Mouse (Mus musculus): ENCODE data around the gene Spata31d1d. TPM values are rescaled to one million over a fixed set of nuclear protein-coding genes. Genes with fewer than 3 reads are reported as not detected.

Gene Spata31d1d
- not detected in 2 replicates for polyA plus RNA-seq (2021; fragmentation: Nextera tagmentation)
- long read RNA-seq, experiment 1: 0 reads
- long read RNA-seq, experiment 2: 0 reads

DNA sequence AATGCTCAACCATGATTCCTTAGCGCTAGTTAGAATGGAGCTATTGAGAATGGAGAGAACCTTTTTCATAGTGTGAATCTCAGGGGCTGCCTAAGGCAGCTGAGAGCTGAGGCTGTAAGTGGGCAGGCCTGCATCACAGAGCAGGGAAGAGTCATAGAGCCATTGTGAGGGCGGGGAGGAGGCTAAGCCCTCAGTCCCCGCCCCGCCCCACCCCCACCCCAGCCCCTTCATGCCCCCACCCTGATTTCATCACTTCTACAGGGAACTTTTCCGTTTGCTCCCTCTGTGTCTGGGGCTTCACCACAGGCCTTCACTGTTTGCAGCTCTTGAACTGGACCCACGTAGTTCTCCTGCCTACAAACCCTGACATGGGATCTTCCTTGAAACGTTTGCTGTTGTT is at the start of gene Spata31d1d:
TSS of gene Spata31d1d (minus strand) at position 101 of the 400 bp plus-strand sequence.

DNA sequence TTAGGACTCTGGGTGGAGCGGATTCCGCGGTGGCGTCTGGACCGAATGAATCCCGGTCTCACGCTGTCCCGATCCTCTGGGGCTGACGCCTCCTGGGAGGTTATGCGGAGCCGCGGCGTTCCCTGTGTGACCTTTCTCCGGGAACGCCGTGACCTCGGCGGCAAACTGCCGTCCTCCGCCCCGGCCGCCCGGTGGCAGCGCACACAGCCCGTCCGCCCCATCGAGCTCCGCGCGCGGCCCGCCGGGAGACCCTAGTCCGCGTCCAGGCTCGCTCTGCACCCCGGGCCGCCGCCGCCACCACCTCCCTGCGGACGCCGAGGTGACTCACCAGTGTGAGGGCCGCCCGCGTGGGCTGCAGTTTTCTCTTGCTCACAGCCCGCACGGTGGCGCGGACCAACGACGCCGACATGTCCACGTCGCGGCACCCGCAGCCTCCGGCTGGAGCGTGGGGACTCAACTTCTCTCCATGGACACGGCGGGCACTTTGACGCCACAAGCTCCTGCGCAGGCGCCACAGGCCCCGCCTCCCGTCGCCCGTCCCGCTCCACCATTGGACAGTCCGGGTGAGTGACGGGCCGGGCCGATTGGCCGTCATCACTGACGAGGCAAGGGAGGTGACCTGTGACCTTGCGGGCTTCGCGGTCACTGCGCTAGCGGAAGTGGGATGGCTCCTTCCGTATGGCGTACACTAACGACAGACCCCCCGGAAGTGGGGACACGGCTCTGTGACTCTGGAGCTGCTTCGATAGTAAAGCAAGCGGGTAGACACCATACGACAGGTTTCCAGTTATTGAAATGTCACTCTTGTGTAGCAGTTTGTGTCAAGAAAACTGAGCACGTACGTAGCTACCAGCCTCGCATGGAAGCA is 38.0 kb upstream of the Spata31d1d start, which contains the start of gene Isca1:
TSS of gene Isca1 (minus strand) at position 515 of the 868 bp plus-strand sequence.

DNA sequence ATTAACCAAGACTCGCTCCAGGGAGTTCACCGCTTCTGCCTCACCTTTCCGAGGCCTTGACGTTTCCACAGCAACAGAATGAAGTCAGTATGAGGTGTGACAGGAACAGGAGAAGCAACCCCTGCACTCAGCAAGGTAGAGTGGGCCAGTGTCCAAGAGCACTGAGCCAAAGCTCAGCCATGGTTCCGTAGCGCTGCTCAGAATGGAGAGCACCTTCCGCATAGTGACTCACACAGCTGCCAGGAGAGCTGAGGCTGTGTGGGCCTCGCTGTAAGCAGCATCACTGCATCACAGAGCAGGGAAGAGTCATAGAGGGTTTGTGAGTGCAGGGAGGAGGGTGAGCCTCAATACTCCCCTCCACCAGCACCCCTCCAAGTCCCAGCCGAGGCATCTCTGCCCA is 15.2 kb upstream of the Spata31d1d start, which contains the start of gene 1700014D04Rik:
TSS of gene 1700014D04Rik (minus strand) at position 42 of the 400 bp plus-strand sequence.

DNA sequence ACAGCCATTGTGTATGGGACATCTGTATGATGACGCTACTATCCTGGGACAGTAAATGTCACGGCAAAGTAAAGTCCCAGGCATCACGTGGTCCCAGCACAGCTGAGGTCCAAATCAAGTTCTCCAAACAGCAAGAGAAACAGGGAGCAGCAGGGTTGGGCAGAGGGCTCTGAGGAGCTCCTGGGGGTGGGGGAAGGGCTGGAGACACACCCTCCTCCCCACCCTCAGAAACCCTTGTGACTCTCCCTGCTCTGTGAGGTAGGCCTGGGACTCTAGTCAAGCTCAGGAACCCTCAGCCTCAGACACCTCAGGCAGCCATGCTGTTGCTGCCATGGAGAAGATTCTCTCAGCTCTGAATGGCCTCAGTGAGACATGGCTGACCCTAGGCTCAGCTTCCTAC is 19.6 kb downstream of the Spata31d1d start, which contains the start of gene Spata31d1b:
TSS of gene Spata31d1b (plus strand) at position 301 of the 400 bp plus-strand sequence.

DNA sequence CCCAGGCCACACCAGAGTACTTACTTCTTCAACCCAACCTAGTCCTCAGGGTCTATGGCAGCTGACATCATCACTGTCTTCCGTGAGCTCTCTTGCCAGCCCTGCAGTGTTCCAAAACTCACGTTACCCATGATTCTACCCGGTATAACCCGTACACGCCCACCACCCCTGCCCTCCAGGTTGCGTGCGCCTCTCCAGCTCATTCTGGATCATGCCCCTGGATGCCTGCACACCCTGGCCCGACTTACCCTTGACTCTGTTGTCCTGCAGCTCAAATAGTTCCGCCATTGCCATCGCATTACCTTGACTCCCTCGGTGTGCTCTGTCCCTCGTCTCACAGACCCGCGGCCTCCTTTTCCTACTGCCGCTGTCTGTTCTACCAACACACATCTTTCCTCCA is 21.3 kb downstream of the Spata31d1d start, which contains the start of gene Spata31d1a:
TSS of gene Spata31d1a (minus strand) at position 101 of the 400 bp plus-strand sequence.

DNA sequence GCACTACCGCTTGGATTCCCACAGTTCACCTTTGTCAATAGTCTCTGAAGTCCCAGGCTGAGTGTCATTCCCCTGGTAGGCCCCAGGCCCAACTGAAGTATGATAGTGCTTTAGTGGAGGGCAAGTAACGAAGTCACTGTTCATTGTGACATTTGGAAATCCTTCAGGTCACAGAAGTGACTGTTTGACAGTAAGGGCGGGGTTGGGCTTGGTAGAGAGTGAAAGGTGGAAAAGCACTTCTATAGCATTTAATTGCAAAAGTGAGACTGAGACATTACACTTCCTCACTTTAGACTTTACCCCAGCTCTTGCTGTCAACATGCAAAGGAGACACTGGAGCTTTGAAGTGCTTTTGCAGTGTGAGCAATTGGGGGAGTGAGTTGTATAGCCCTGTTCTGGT is 37.5 kb downstream of the Spata31d1d start, which contains the start of gene 4921517D22Rik:
TSS of gene 4921517D22Rik (minus strand) at position 101 of the 400 bp plus-strand sequence.

Other genes with a start within 250 kb of the Spata31d1d start
- gene Agtpbp1, start 146.5 kb downstream of the Spata31d1d start, polyA plus RNA-seq (2021; fragmentation: Nextera tagmentation): 90.5 and 126 TPM in 2 replicates
- gene Naa35, start 146.5 kb downstream of the Spata31d1d start, polyA plus RNA-seq (2021; fragmentation: Nextera tagmentation): 42.8 and 43.3 TPM in 2 replicates
- 24.3 and 27.2 TPM in 2 replicates for gene Golm1, start 55.9 kb downstream of the Spata31d1d start, polyA plus RNA-seq (2021; fragmentation: Nextera tagmentation)
- gene 4921517D22Rik, start 37.6 kb downstream of the Spata31d1d start, polyA plus RNA-seq (2021; fragmentation: Nextera tagmentation): not detected in 2 replicates
- gene Spata31d1a, start 21.4 kb downstream of the Spata31d1d start, polyA plus RNA-seq (2021; fragmentation: Nextera tagmentation): 0.05 and 0.11 TPM in 2 replicates
- not detected in 2 replicates for gene Spata31d1b, start 19.5 kb downstream of the Spata31d1d start, polyA plus RNA-seq (2021; fragmentation: Nextera tagmentation)
- gene 1700014D04Rik, start 15.0 kb upstream of the Spata31d1d start, polyA plus RNA-seq (2021; fragmentation: Nextera tagmentation): 0.16 and 0.18 TPM in 2 replicates
- gene Isca1, start 38.1 kb upstream of the Spata31d1d start, polyA plus RNA-seq (2021; fragmentation: Nextera tagmentation): 353 and 360 TPM in 2 replicates
- not detected in 2 replicates for gene Gm49354, start 50.5 kb upstream of the Spata31d1d start, polyA plus RNA-seq (2021; fragmentation: Nextera tagmentation)
- gene Tut7, start 91.4 kb upstream of the Spata31d1d start, polyA plus RNA-seq (2021; fragmentation: Nextera tagmentation): 13.1 and 14.7 TPM in 2 replicates